ENCODE assay signal across 27 mouse cellular contexts in genomic region chr3:139614641-139615040, GRCm38 (mm10).
"Had no signal": no experiment of that assay in that cellular context is flagged by ENCODE, and none has a peak within 500 bp of the region (broad histone marks: within the 10 kb centered on the region; RNA-seq: fewer than 3 reads in every experiment).

No protein-coding gene starts in this region.

- H3K9ac ChIP-seq: heart, embryonic 12.5 days; hindbrain, embryonic 12.5 days; hindbrain, embryonic 14.5 days; intestine, embryonic 15.5 days; limb, embryonic 13.5 days; limb, embryonic 15.5 days; liver, embryonic 12.5 days; liver, embryonic 14.5 days had no signal

- H3K4me3 ChIP-seq: heart, adult 2 months; heart, embryonic 10.5 days; heart, embryonic 12.5 days; hindbrain, embryonic 10.5 days; hindbrain, embryonic 12.5 days; intestine, embryonic 15.5 days; limb, embryonic 13.5 days; limb, embryonic 15.5 days; liver, embryonic 12.5 days had no signal

- DNase-seq: gastrocnemius, postnatal 14 days; gastrocnemius, postnatal 36 days; heart, adult 11 months; heart, adult 2 months; heart, postnatal 10 days; heart, postnatal 4 days; kidney, adult 18-20 months; kidney, adult 8-10 months; kidney, postnatal 10 days; kidney, postnatal 25 days; kidney, postnatal 4 days; layer of hippocampus, adult 9-11 months; layer of hippocampus, postnatal 36 days; left cerebral cortex, postnatal 4 days had no signal

- H3K27ac ChIP-seq: heart, adult 2 months; heart, embryonic 10.5 days; hindbrain, embryonic 10.5 days; hindbrain, embryonic 12.5 days; hindbrain, embryonic 14.5 days; intestine, embryonic 15.5 days; limb, embryonic 13.5 days; limb, embryonic 15.5 days; liver, embryonic 12.5 days; liver, embryonic 14.5 days had no signal

- H3K4me2 ChIP-seq: heart, embryonic 12.5 days; hindbrain, embryonic 12.5 days; hindbrain, embryonic 14.5 days; intestine, embryonic 15.5 days; limb, embryonic 13.5 days; limb, embryonic 15.5 days; liver, embryonic 12.5 days had no signal

- H3K4me1 ChIP-seq: heart, embryonic 10.5 days; heart, embryonic 12.5 days; hindbrain, embryonic 10.5 days; hindbrain, embryonic 12.5 days; intestine, embryonic 15.5 days; limb, embryonic 13.5 days; limb, embryonic 15.5 days; liver, embryonic 12.5 days had no signal

- H3K9me3 ChIP-seq: heart, embryonic 10.5 days; heart, embryonic 12.5 days; hindbrain, embryonic 10.5 days; hindbrain, embryonic 12.5 days; intestine, embryonic 15.5 days; limb, embryonic 13.5 days; limb, embryonic 15.5 days; liver, embryonic 12.5 days had no signal

- ATAC-seq: hindbrain, embryonic 16.5 days; inflammation-experienced regulatory T-cells, adult 6 months; intestine, embryonic 15.5 days; intestine, postnatal 0 days; liver, embryonic 12.5 days had no signal

- H3K36me3 ChIP-seq: heart, embryonic 10.5 days; heart, embryonic 12.5 days; hindbrain, embryonic 10.5 days; hindbrain, embryonic 12.5 days; intestine, embryonic 15.5 days; limb, embryonic 13.5 days; limb, embryonic 15.5 days; liver, embryonic 12.5 days had no signal

- H3K27me3 ChIP-seq: heart, embryonic 12.5 days; hindbrain, embryonic 12.5 days; intestine, embryonic 15.5 days; limb, embryonic 13.5 days; limb, embryonic 15.5 days; liver, embryonic 12.5 days had no signal
